Mouse (Mus musculus): Measurements from ENCODE around the gene Sart1. TPM values are rescaled to one million over a fixed set of nuclear protein-coding genes. Genes with fewer than 3 reads are reported as not detected.

Sart1 gene
- total RNA-seq (2014; fragmentation: Nextera tagmentation) (59.4 and 92.4 TPM in 2 replicates), total RNA-seq (2017) (82.3 and 123 TPM in 2 replicates)

GRCm38 (mm10) chr19:5388588-5389242 lies at the start of gene Sart1:
Gene Sart1, minus strand, starts transcription at chr19:5388703.
- ATAC-seq (replicated peaks; ENCODE audit: low FRiP score, low TSS enrichment, poor library complexity, severe bottlenecking): peak; percentile 85

- ATAC-seq (replicated peaks; ENCODE audit: low FRiP score, low TSS enrichment, poor library complexity, severe bottlenecking): no peak
Observed at GRCm38 (mm10) chr19:5433951-5434350, 45.4 kb upstream of the Sart1 start.

DNA sequence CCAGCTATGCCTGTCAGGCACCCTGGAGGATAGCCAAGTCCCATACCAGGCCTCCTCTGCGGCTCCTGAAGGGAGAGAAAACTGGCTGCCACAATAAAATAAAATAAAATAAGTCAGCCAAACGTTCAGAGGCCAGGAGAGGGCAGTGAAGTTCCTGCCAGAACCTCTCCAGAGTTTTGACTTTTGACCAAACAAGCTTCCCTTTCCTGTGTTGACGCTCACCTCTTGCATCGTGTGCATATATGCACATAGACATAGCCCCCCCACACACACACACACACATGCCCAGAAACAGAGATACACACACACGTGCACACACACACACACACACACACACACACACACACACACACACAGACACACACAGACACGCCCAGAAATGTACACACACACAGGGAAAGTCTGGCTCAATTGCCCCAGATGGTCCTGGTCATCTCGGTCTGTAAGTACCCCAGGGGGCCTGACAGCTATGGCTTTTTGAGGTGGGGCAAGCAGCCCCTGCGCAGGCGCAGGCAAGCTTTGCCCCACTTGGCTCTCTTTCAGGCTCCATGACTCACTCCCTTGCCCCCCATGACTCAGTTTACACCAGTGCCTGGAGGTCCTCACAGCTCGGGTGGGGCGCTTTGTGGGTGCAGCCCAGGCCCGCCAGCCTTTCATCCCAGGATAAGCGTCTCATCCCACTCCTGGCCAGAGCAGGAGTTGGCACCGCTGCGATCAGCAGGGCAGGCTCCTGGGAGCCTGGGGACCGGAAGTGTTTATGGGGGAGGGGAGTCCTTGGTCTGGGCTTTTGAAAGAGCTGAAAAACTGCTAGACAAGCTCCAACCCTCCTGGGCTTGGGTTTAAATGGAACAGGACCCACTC lies 44.7 kb upstream of the Sart1 start:
- peak; percentile 24; the same call in 1 of the 2 replicates for ATAC-seq (replicated peaks; ENCODE audit: low FRiP score, low TSS enrichment, poor library complexity, severe bottlenecking)

DNA sequence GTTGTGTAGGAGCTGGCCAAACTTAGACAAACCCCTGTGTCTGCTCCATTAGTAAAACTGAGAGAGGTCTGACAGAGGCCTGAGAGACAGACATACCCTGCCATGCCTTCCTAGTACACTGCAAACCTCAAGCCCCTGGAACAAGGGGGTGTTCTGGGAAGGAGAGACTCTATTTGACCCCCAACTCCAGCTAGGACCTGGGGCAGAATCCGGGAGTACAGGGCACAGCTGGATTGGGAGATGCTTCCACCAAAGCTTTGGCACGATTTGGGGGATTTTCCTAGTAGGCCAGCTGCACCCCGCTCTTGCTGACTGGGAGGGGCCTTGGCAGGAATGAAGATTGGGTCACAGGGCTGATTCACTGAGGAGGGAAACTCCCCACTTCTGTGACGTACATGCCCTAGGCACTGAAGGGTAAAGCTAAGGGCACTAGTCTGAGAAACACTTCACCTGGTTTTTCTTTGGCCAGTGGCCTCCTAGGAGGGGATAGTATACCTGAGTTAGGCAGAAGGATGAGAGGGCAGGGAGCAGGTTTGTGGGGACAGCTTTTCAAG lies 43.5 kb upstream of the Sart1 start:
- no peak for ATAC-seq (replicated peaks; ENCODE audit: low FRiP score, low TSS enrichment, poor library complexity, severe bottlenecking)

DNA sequence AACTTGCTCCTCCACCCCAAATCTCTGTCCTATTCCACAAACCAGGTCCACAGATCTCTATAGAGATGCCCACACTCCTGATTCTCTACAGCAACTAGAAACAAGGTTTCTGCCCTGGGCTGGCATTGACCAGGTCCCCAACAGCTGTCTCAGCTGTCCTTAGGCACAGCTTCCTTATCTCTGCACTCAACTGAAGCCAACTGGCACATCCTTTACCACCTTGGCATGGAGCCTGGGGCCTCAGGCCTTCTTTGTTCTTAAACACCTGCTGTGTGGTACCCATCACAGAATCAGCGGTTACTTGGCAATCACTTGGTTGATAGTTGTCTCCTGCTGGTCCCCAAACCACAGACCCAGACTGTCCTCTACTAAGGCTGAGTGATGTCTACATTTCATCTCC lies 41.9 kb upstream of the Sart1 start:
- ATAC-seq (replicated peaks; ENCODE audit: low FRiP score, low TSS enrichment, poor library complexity, severe bottlenecking): peak; percentile 21; the same call in 1 of the 2 replicates

DNA sequence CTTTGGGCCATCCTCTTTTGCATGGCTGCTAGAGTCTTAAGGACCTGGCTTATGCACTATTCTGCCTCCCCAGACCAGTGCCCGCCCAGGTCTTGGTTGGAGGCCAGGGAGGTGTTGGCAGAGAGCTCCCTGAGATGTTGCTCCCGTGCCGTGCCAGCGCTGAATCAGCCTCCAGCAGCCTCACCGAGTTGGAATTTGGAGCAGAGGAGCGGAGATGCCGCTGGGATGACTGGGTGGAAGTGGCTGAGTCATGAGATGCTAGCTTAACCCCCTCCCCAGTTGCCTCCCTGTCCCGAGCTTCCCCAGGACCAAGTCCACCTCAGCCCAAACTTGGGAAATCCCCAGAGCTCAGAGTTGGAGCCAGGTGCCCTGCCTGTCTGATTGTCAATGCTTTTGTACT lies 41.3 kb upstream of the Sart1 start:
- ATAC-seq (replicated peaks; ENCODE audit: low FRiP score, low TSS enrichment, poor library complexity, severe bottlenecking): no peak

DNA sequence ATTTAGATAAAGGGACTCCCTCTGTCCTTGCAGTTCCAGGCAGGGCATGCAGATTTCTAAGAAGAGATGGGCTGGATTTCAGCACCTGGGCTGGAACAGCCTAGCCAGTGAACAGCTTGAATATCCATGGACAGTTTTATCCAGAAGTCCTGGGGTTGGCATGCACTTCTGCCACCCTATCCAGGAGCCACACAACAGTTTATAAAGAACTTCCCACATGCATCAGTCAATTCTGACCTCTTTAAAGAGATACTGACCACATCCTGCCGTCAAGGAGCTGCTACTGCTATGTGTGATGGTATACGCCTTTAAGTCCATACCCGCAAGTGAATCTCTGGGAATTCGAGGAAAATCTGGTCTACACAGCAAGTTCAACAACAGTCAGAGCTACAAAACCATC lies 40.7 kb upstream of the Sart1 start:
- no peak for ATAC-seq (replicated peaks; ENCODE audit: low FRiP score, low TSS enrichment, poor library complexity, severe bottlenecking)

GRCm38 (mm10) chr19:5428083-5428482 lies 39.6 kb upstream of the Sart1 start:
- no peak for ATAC-seq (replicated peaks; ENCODE audit: low FRiP score, low TSS enrichment, poor library complexity, severe bottlenecking)

- ATAC-seq (replicated peaks; ENCODE audit: low FRiP score, low TSS enrichment, poor library complexity, severe bottlenecking): no peak
Observed at GRCm38 (mm10) chr19:5426640-5427290, 38.3 kb upstream of the Sart1 start.

DNA sequence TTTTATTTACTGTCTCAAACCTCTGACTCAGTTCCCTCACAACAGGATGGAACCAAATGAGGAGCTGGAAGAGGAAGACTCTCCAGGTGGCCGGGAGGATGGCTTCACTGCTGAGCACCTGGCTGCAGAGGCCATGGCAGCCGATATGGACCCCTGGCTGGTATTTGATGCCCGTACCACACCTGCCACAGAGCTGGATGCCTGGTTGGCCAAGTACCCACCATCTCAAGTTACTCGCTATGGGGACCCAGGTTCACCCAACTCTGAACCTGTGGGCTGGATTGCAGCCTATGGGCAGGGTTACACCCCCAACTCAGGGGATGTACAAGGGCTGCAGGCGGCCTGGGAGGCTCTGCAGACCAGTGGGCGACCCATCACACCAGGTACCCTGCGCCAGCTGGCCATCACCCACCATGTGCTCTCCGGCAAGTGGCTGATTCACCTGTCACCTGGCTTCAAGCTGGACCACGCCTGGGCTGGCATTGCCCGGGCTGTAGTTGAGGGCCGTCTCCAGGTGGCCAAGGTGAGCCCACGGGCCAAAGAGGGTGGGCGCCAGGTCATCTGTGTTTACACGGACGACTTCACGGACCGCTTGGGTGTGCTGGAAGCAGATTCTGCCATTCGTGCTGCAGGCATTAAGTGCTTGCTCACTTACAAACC lies 37.5 kb upstream of the Sart1 start:
- ATAC-seq (replicated peaks; ENCODE audit: low FRiP score, low TSS enrichment, poor library complexity, severe bottlenecking): no peak

DNA sequence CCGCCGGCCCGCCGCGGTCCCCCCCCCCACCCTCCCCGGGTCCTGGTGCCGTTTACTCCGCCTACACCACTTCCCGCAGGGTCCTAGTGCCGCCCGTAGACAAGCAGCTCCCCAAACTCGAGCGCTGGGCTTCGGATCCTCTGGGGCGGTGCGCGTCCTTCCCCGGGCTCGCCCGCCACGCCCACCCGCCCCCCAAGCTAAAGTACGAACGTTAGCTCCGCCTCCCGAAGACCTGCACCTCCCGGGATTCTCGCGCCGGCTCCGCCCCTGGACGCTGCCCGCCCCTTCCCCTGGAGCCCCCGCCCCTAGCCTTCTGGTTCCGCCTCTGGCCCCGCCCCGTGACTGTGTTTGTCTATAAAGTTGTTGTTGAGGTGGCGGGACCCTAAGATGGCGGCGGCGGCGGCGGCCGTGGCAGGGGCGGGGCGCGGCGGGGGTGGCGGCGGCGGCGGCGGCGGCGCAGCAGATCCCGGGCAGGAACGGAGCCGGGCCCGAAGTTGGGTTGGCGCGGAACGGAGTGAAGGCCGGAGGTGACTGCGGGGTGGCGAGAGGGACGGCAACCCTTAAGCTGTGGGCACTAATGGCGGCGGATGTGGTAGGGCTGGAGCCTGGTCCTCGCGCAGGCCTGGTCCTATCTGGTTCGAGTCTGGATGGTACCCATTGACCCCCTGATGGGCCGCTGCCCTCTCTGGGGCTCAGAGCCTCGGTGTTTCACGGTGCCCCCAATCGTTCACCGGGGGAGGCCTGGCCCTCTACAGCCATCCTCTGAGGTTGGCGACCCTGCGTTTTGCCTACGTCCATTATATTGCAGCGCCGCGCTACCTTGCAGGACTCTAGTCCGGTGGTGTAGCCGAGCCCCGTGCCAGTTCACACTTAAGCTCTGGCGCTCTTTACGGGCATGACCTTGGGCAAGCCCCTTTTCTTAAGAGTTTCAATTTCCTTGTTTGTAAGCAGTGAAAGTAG lies 36.6 kb upstream of the Sart1 start, which contains the start of the genes Drap1 and AI837181:
Drap1 (minus strand) TSS at position 198 of the 960 bp plus-strand sequence.
AI837181 (plus strand) TSS at position 363 of the 960 bp plus-strand sequence.
- ATAC-seq (replicated peaks; ENCODE audit: low FRiP score, low TSS enrichment, poor library complexity, severe bottlenecking): peak; percentile 57

- peak; percentile 38; the same call in 1 of the 2 replicates for ATAC-seq (replicated peaks; ENCODE audit: low FRiP score, low TSS enrichment, poor library complexity, severe bottlenecking)
Observed at GRCm38 (mm10) chr19:5424092-5424781, 35.7 kb upstream of the Sart1 start.

GRCm38 (mm10) chr19:5423561-5423960 lies 35.1 kb upstream of the Sart1 start:
- ATAC-seq (replicated peaks; ENCODE audit: low FRiP score, low TSS enrichment, poor library complexity, severe bottlenecking): no peak

- ATAC-seq (replicated peaks; ENCODE audit: low FRiP score, low TSS enrichment, poor library complexity, severe bottlenecking): no peak
Observed at GRCm38 (mm10) chr19:5422895-5423443, 34.5 kb upstream of the Sart1 start.

- no peak for ATAC-seq (replicated peaks; ENCODE audit: low FRiP score, low TSS enrichment, poor library complexity, severe bottlenecking)
Observed at GRCm38 (mm10) chr19:5422267-5422666, 33.8 kb upstream of the Sart1 start.

DNA sequence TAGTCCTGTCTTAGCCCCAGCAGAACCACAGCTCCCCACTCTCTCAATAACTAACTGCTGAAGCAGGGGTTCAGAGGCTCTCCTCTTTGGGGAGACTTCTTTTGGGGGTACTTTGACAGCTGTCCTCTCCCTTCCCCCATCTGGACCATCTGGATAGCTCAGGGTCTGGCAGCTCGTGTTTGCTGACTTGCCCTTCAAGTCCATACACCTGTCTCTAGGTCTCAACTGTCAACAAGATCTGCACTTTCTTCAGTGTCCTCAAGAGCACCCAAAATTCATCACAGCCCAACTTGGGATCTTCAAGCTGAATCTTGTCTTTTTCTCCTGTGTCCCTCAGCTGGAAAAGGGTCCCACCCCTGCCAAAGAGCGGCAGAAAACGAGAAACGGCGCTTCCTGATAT lies 33.3 kb upstream of the Sart1 start:
- no peak for ATAC-seq (replicated peaks; ENCODE audit: low FRiP score, low TSS enrichment, poor library complexity, severe bottlenecking)

GRCm38 (mm10) chr19:5420579-5420978 lies 32.1 kb upstream of the Sart1 start:
- no peak for ATAC-seq (replicated peaks; ENCODE audit: low FRiP score, low TSS enrichment, poor library complexity, severe bottlenecking)
